Mouse (Mus musculus) small intestine, adult 2 months (tissue): ENCODE data around the gene Mrpl22.

Source experiments
- CTCF ChIP-seq: fragments of 200-500 bp; IDR thresholded peaks from 2 replicates; pipeline ENCODE4 v1.5.1; 2012; ENCODE audit warnings: low read depth, mild to moderate bottlenecking, control low read depth, inconsistent platforms, low read length, moderate library complexity, mixed read lengths; ENCODE audit not compliant: insufficient replicate concordance, insufficient read length; ENCODE audit errors: extremely low read depth
- POLR2A ChIP-seq: fragments of 200-500 bp; IDR thresholded peaks from 2 replicates; pipeline ENCODE4 v1.6.1; 2012; ENCODE audit warnings: low read depth, mild to moderate bottlenecking, control low read depth, inconsistent platforms, low read length, moderate library complexity

GRCm38 (mm10) chr11:58179563-58179962 is 8.1 kb downstream of the Mrpl22 start:
- TF ChIP-seq POLR2A (no peak), CTCF (0 out of 2 replicates have a peak, but pooled peaks have one; percentile 5)
